Mouse (Mus musculus) left cerebral cortex, adult 2 months (tissue): ENCODE measurements around the gene Sox5. TPM values are rescaled to one million over a fixed set of nuclear protein-coding genes. Genes with fewer than 3 reads are reported as not detected.

Experiments used
- DNase-seq, 2 experiments: peaks; one replicate each; pipeline ENCODE4 v3.0.0; 2021 to 2022; ENCODE audit warnings: low spot score in 2 of 2, mixed read lengths in 1 of 2; ENCODE audit errors: extremely low spot score in 1 of 2
- H3K27ac ChIP-seq: fragments of 200-600 bp; 2 replicates; pipeline ENCODE4 v1.8.1; 2022
- H3K4me3 ChIP-seq: fragments of 200-600 bp; 2 replicates; pipeline ENCODE4 v1.8.1; 2022
- CTCF ChIP-seq: fragments of 200-600 bp; IDR thresholded peaks from 2 replicates; pipeline ENCODE4 v1.8.1; 2022; ENCODE audit warnings: antibody characterized with exemption, mild to moderate bottlenecking, moderate library complexity
- intact Hi-C: fragments of 180-260 bp; cut with DNase I; formaldehyde crosslinking; loops from one replicate; pipeline ENCODE4 v1.15.1; 2025
- total RNA-seq, 2 experiments: library from RNA; stranded (reverse); gene quantifications; 2 replicates each; pipeline ENCODE4 v1.2.3; 2021

Gene Sox5
- total RNA-seq, 2 experiments from 2014 or later, result 61.5 to 63.3 TPM

DNA sequence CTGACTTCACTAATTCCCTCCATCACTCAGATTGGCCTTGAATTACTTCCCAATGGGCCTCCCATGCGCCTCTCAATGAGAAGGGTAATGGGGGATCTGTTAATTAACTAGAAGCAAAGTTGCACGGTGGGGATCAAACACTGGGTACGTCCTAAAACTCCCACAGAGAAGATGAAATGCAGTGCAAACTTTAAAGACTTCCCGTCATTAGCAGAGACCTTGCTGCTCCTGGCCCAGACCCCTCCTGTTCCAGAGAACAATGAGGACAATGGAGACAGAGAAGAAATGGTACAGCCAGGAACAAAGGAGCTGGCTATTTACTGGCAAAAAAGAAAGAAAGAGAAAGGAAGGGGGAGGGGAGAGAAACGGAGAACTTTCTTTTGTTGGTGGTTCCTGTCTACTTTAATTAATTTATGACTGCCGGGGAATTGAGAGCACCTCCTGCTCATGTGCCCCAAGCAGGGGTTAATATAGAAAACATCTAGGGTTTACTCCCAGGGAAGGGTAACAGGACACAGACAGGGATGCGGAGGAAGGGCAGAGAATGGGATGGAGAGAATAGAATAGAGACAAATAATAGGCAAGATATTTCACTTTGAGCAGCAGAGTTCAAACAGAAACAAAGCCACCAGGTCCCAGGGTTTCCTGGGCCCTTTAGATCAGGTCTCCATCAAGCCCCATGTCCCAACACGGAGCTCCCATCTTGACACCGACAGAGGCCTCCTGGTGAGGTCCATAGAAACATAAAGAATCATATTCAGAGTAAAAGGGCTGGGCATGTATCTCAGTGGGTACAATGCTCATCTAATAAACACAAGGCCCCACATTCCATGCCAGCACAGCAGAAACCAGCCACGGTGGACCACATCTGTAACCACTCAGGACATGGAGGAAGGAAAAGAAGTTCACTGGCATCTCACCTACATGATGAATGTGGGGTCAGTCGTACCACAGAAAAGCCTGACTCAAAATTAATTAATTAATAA lies 327.2 kb downstream of the Sox5 start:
- intact Hi-C loops, result no loop called here
- no peak for TF ChIP-seq CTCF
- Histone ChIP-seq H3K27ac (no peak overlapping the region), H3K4me3 (no peak overlapping the region)
- DNase-seq, result no peak

GRCm38 (mm10) chr6:144453605-144454004 lies 328.2 kb downstream of the Sox5 start:
- Histone ChIP-seq H3K4me3 (no peak overlapping the region), H3K27ac (no peak overlapping the region)
- no peak for TF ChIP-seq CTCF
- DNase-seq, result no peak
- intact Hi-C loops, result loop anchor here (2.0 kb wide), 1 partner anchor 363 kb away; no protein-coding TSS in a partner anchor

GRCm38 (mm10) chr6:144453147-144453546 lies 328.6 kb downstream of the Sox5 start:
- no peak overlapping the region for H3K27ac ChIP-seq
- no peak for DNase-seq
- H3K4me3 ChIP-seq, result no peak overlapping the region
- TF ChIP-seq CTCF, result no peak
- intact Hi-C loops, result loop anchor here (2.0 kb wide), 1 partner anchor 364 kb away; no protein-coding TSS in a partner anchor

- Histone ChIP-seq H3K4me3 (no peak overlapping the region), H3K27ac (no peak overlapping the region)
- no peak for TF ChIP-seq CTCF
- intact Hi-C loops, result loop anchor here (2.0 kb wide), 1 partner anchor 364 kb away; no protein-coding TSS in a partner anchor
- peak; percentile 28 to 49 for DNase-seq
Measured at GRCm38 (mm10) chr6:144452200-144452977, 329.4 kb downstream of the Sox5 start.

- Histone ChIP-seq H3K27ac (no peak overlapping the region), H3K4me3 (no peak overlapping the region)
- intact Hi-C loops, result loop anchor here (2.0 kb wide), 1 partner anchor 365 kb away; no protein-coding TSS in a partner anchor
- no peak for DNase-seq
- TF ChIP-seq CTCF, result no peak
Measured at GRCm38 (mm10) chr6:144451631-144452030, 330.1 kb downstream of the Sox5 start.

DNA sequence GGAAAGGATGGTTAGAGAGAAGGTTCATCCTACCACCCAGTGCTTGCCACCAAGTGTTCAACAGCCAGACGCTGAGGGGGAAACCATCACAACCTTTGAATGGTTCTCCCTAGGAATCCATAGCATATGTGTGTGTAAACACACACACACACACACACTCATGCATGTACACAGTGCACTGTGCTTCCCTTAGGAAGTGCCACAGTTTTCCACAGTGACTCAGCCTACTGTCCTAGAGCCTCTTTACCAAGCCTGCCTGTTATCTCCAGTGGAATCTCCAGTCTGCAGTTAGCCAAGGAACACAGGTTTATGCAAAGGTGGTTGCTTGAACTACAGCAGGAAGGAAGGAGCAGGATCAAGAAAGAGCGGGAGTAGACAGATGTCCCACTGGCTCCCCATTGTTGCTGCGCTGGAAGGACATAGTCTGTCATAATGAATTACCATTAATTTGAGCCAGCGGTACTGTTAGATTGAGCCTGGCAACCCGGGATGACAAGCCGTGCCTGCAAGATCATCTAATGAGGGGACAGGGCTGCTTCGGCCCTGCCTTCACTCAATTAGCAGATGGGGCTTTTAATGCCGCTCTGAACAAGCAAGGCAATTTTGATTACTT lies 335.9 kb downstream of the Sox5 start:
- TF ChIP-seq CTCF, result no peak
- intact Hi-C loops, result no loop called here

DNA sequence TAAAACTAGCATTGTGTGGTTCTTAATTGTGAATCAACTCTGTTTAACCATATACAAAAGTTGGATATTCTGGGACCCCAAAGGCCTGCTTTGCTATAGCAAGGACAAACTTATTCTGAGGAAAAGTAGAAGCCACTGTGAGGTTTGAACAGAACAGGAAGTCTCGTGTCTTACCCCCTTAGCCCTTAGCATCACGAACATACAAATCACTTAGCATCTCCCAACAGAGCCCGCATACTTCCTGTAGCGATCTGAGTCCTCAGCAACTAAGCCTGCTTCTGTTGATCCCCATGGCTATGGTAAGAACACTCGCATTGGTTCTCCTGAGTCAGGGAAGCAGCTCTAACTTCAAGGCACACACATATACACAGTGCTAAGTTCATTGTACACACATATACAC lies 337.4 kb downstream of the Sox5 start:
- no peak overlapping the region for H3K4me3 ChIP-seq
- intact Hi-C loops, result no loop called here
- no peak overlapping the region for H3K27ac ChIP-seq
- no peak for TF ChIP-seq CTCF
- DNase-seq, result no peak

More for the DNA sequence above, 335.9 kb downstream of the Sox5 start:
- no peak overlapping the region for H3K27ac ChIP-seq
- DNase-seq, result no peak
- H3K4me3 ChIP-seq, result no peak overlapping the region

DNA sequence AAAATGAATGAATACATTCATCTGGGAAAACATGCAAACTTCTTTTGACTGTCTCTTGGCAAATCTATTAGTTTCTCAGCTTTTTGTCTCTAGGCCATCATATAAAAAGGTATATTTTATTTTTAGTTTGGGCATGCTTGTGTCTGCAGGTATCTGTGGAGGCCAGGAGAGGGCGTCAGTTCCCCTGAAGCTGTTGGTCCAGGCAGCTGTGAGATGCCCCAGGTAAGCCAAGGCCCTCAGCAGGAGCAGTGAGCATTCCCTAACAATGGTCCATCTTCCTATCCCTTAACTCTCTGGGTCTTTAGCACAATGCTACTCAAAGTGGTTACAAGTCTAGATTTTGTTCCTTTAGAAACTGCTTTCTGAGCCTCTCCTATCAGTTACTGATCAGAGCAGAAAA lies 338.1 kb downstream of the Sox5 start:
- intact Hi-C loops, result no loop called here
- DNase-seq, result no peak
- Histone ChIP-seq H3K27ac (no peak overlapping the region), H3K4me3 (no peak overlapping the region)
- TF ChIP-seq CTCF, result no peak; the same call in 1 of the 2 replicates

- Histone ChIP-seq H3K27ac (no peak overlapping the region), H3K4me3 (no peak overlapping the region)
- intact Hi-C loops, result no loop called here
- DNase-seq, result no peak
- peak; percentile 30 for TF ChIP-seq CTCF
Measured at GRCm38 (mm10) chr6:144429276-144429675, 352.5 kb downstream of the Sox5 start.

DNA sequence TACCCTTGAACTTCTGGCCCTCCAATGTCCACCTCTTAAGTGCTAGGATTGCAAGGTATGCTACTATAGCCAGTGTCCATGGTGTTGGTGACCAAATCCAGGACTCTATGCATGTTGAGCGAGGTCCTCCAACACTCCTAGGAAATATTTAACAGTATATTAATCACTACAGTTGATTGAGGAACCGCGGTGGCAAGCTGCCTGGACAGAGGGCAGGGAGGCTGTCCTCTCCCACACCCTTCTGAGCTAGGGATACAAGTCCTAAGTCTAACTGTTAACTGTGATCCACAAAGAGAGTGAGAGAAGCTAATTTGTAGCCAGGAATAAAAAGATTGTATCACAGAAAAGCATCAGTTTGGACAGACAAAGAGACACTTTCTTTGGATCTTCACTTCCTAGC lies 373.7 kb downstream of the Sox5 start:
- H3K27ac ChIP-seq, result no peak overlapping the region
- H3K4me3 ChIP-seq, result no peak overlapping the region
- intact Hi-C loops, result no loop called here
- TF ChIP-seq CTCF, result no peak
- DNase-seq, result no peak

- no peak for TF ChIP-seq CTCF
- Histone ChIP-seq H3K27ac (no peak overlapping the region), H3K4me3 (no peak overlapping the region)
- intact Hi-C loops, result no loop called here
- DNase-seq, result no peak
Measured at GRCm38 (mm10) chr6:144398115-144398514, 383.7 kb downstream of the Sox5 start.
